Mouse (Mus musculus) forebrain, embryonic 11.5 days (tissue): ENCODE measurements at regions not wholly inside any gene's neighbourhood (a gene's known extent, or its start where the extent isn't known, plus 50 kb on each side); places are given as distances from the start of the nearest gene placed in this dataset.

Experiments
- ATAC-seq: fragments of 200-750 bp; cut with Nextera tagmentation; replicated peaks from 2 replicates; pipeline ENCODE4 v1.8.0; 2017; ENCODE audit warnings: moderate TSS enrichment; ENCODE audit not compliant: low FRiP score
- DNase-seq: peaks from one replicate; pipeline ENCODE4 v3.0.0-alpha.2; 2017; ENCODE audit warnings: low spot score
- H3K27ac ChIP-seq: fragments of 300-500 bp; sonication (generic); 2 replicates; pipeline ENCODE4 v1.5.1; 2014; ENCODE audit warnings: low read depth, low read length
- H3K27me3 ChIP-seq: fragments of 300-500 bp; sonication (generic); 2 replicates; pipeline ENCODE4 v1.6.1; 2014; ENCODE audit warnings: mild to moderate bottlenecking, low read length, mixed read lengths; ENCODE audit not compliant: control insufficient read depth, insufficient read depth
- H3K36me3 ChIP-seq: fragments of 300-500 bp; sonication (generic); 2 replicates; pipeline ENCODE4 v1.6.1; 2014; ENCODE audit warnings: mild to moderate bottlenecking, low read length, moderate library complexity, mixed read lengths; ENCODE audit not compliant: control insufficient read depth, insufficient read depth
- H3K4me1 ChIP-seq: fragments of 300-500 bp; sonication (generic); replicated peaks from 2 replicates; pipeline ENCODE4 v1.6.1; 2014; ENCODE audit warnings: low read length, mixed read lengths; ENCODE audit not compliant: control insufficient read depth, insufficient read depth
- H3K4me2 ChIP-seq: fragments of 300-500 bp; sonication (generic); 2 replicates; pipeline ENCODE4 v1.6.1; 2014; ENCODE audit warnings: low read depth, mild to moderate bottlenecking, low read length, moderate library complexity, mixed read lengths; ENCODE audit not compliant: severe bottlenecking
- H3K4me3 ChIP-seq: fragments of 300-500 bp; sonication (generic); 2 replicates; pipeline ENCODE4 v1.5.1; 2014; ENCODE audit warnings: low read depth, low read length
- H3K9ac ChIP-seq: fragments of 300-500 bp; sonication (generic); 2 replicates; pipeline ENCODE4 v1.6.1; 2014; ENCODE audit warnings: low read length
- H3K9me3 ChIP-seq: fragments of 300-500 bp; sonication (generic); 2 replicates; pipeline ENCODE4 v1.6.1; 2016; ENCODE audit warnings: low read length, mixed read lengths; ENCODE audit not compliant: control insufficient read depth
- WGBS: fragments of 180-500 bp; shearing (Covaris S2); extraction: QIAGEN DNeasy Blood & Tissue Kit; methylation state at CpG from one replicate; pipeline ENCODE4 v1.1.7; 2014; 5-methylcytosine and 5-hydroxymethylcytosine counted together

GRCm38 (mm10) chr5:55395986-55396385 is 1397.7 kb downstream of the Stim2 start:
- no peak; the same call in 1 of the 2 replicates for ATAC-seq
- H3K36me3 ChIP-seq, result no peaks in the 10 kb centered on the region

GRCm38 (mm10) chr5:55416146-55416545 is 1417.8 kb downstream of the Stim2 start:
- no peak for DNase-seq
- H3K27me3 ChIP-seq, result no peaks in the 10 kb centered on the region
- H3K9me3 ChIP-seq, result no peaks in the 10 kb centered on the region
- no peak overlapping the region for H3K27ac ChIP-seq
- no peak overlapping the region for H3K9ac ChIP-seq
- no peak overlapping the region for H3K4me2 ChIP-seq
- H3K4me3 ChIP-seq, result no peak overlapping the region
- H3K36me3 ChIP-seq, result no peaks in the 10 kb centered on the region
- no peaks in the 10 kb centered on the region for H3K4me1 ChIP-seq
- WGBS, result 82% methylated on average over 5 of the region's 5 CpGs
- ATAC-seq, result no peak

More at GRCm38 (mm10) chr5:55395986-55396385, 1397.7 kb downstream of the Stim2 start:
- no peak for DNase-seq
- 33% methylated on average over 2 of the region's 2 CpGs for WGBS
- Histone ChIP-seq H3K4me1 (no peaks in the 10 kb centered on the region), H3K4me2 (no peak overlapping the region), H3K9me3 (no peaks in the 10 kb centered on the region), H3K9ac (no peak overlapping the region), H3K4me3 (no peak overlapping the region), H3K27ac (no peak overlapping the region), H3K27me3 (no peaks in the 10 kb centered on the region)

- DNase-seq, result no peak
- ATAC-seq, result no peak
- H3K27ac ChIP-seq, result no peak overlapping the region
- no peaks in the 10 kb centered on the region for H3K27me3 ChIP-seq
- H3K9ac ChIP-seq, result no peak overlapping the region
- no peaks in the 10 kb centered on the region for H3K4me1 ChIP-seq
- 86% methylated on average over 3 of the region's 3 CpGs for WGBS
- H3K4me3 ChIP-seq, result no peak overlapping the region
- no peaks in the 10 kb centered on the region for H3K36me3 ChIP-seq
- H3K4me2 ChIP-seq, result no peak overlapping the region
- no peaks in the 10 kb centered on the region for H3K9me3 ChIP-seq
These were observed 1440.9 kb downstream of the Stim2 start for GRCm38 (mm10) chr5:55439158-55439557.

GRCm38 (mm10) chr5:55449064-55449463 is 1450.8 kb downstream of the Stim2 start:
- no peaks in the 10 kb centered on the region for H3K4me1 ChIP-seq
- H3K9me3 ChIP-seq, result no peaks in the 10 kb centered on the region
- H3K4me3 ChIP-seq, result no peak overlapping the region
- no peaks in the 10 kb centered on the region for H3K36me3 ChIP-seq
- no peak for ATAC-seq
- WGBS, result 86% methylated on average over 5 of the region's 5 CpGs
- H3K4me2 ChIP-seq, result no peak overlapping the region
- no peak for DNase-seq
- no peaks in the 10 kb centered on the region for H3K27me3 ChIP-seq
- H3K9ac ChIP-seq, result no peak overlapping the region
- H3K27ac ChIP-seq, result no peak overlapping the region
